Mouse (Mus musculus) heart, postnatal 0 days (tissue): Measurements from ENCODE around the gene Chd9. TPM values are rescaled to one million over a fixed set of nuclear protein-coding genes. Genes with fewer than 3 reads are reported as not detected.

ENCODE experiments used
- ATAC-seq: fragments of 200-750 bp; cut with Nextera tagmentation; 2 replicates; pipeline ENCODE4 v1.8.0; 2017; ENCODE audit warnings: low read depth, moderate number of reproducible peaks, moderate library complexity; ENCODE audit not compliant: insufficient read depth
- DNase-seq: peaks from one replicate; pipeline ENCODE4 v3.0.0-alpha.2; 2016; ENCODE audit warnings: low spot score
- H3K27ac ChIP-seq: fragments of 300-500 bp; sonication (generic); 2 replicates; pipeline ENCODE4 v1.5.1; 2014; ENCODE audit warnings: low read depth, mild to moderate bottlenecking
- H3K27me3 ChIP-seq: fragments of 300-500 bp; sonication (generic); 2 replicates; pipeline ENCODE4 v1.6.1; 2014; ENCODE audit warnings: low read length, mixed read lengths; ENCODE audit not compliant: control insufficient read depth, insufficient read depth
- H3K36me3 ChIP-seq: fragments of 300-500 bp; sonication (generic); replicated peaks from 2 replicates; pipeline ENCODE4 v1.6.1; 2014; ENCODE audit warnings: low read length, mixed read lengths; ENCODE audit not compliant: control insufficient read depth, insufficient read depth
- H3K4me1 ChIP-seq: fragments of 300-500 bp; sonication (generic); 2 replicates; pipeline ENCODE4 v1.6.1; 2014; ENCODE audit warnings: antibody characterized with exemption; ENCODE audit not compliant: control insufficient read depth, insufficient read depth
- H3K4me2 ChIP-seq: fragments of 300-500 bp; sonication (generic); 2 replicates; pipeline ENCODE4 v1.6.1; 2014; ENCODE audit warnings: low read depth, mild to moderate bottlenecking, low read length, moderate library complexity
- H3K4me3 ChIP-seq: fragments of 300-500 bp; sonication (generic); 2 replicates; pipeline ENCODE4 v1.5.1; 2014; ENCODE audit warnings: low read depth, low read length
- H3K9ac ChIP-seq: fragments of 300-500 bp; sonication (generic); replicated peaks from 2 replicates; pipeline ENCODE4 v1.6.1; 2014; ENCODE audit warnings: low read depth, low read length, mixed read lengths
- H3K9me3 ChIP-seq: fragments of 300-500 bp; sonication (generic); replicated peaks from 2 replicates; pipeline ENCODE4 v1.6.1; 2016; ENCODE audit warnings: low read length; ENCODE audit not compliant: control insufficient read depth
- CTCF ChIP-seq: IDR thresholded peaks from 2 replicates; pipeline ENCODE4 v1.5.1; 2016; ENCODE audit warnings: antibody characterized with exemption, control low read depth, low read depth
- EP300 ChIP-seq: IDR thresholded peaks from 2 replicates; pipeline ENCODE4 v1.6.1; 2016; ENCODE audit warnings: antibody characterized with exemption, low read depth
- WGBS: fragments of 180-500 bp; shearing (Covaris S2); extraction: QIAGEN DNeasy Blood & Tissue Kit; methylation state at CpG from one replicate; pipeline ENCODE4 v1.1.7; 2014; 5-methylcytosine and 5-hydroxymethylcytosine counted together
- polyA plus RNA-seq: library from polyadenylated mRNA; unstranded; fragments of >200 nt; fragmentation: Nextera tagmentation; extraction: Ambion mirVana; gene quantifications from 2 replicates; pipeline ENCODE4 v1.2.1, GENCODE M21; 2015
- total RNA-seq: library from RNA; depleted of rRNA; stranded (reverse); fragments of >200 nt; gene quantifications from 2 replicates; pipeline ENCODE4 v1.2.3, GENCODE M21; 2014; ENCODE audit warnings: low replicate concordance; rRNA removed

Gene Chd9
- total RNA-seq = 38.9 and 55.6 TPM in 2 replicates
- polyA plus RNA-seq = 40.6 and 44.1 TPM in 2 replicates

GRCm38 (mm10) chr8:90828181-90828986, at the start of gene Chd9:
TSS of gene Chd9 (plus strand) at chr8:90828352.
- ATAC-seq = peak; percentile 92
- H3K4me3 ChIP-seq = peak within 1 kb of the TSS; percentile 61
- H3K27ac ChIP-seq = peak within 1 kb of the TSS; percentile 65
- WGBS = 2% methylated on average over 37 of the region's 39 CpGs
- H3K36me3 ChIP-seq = no peaks in the 10 kb centered on the region
- peak within 1 kb of the TSS; percentile 56 for H3K9ac ChIP-seq
- H3K27me3 ChIP-seq = no peaks in the 10 kb centered on the region
- peaks cover 6% of the 10 kb centered on the region; the same call in 1 of the 2 replicates for H3K4me1 ChIP-seq
- DNase-seq = peak; percentile 87
- TF ChIP-seq CTCF (peak; percentile 100), EP300 (no peak; the same call in none of the 2 replicates)
- H3K9me3 ChIP-seq = no peaks in the 10 kb centered on the region
- H3K4me2 ChIP-seq = peak within 1 kb of the TSS; percentile 82

GRCm38 (mm10) chr8:90791616-90792015, 36.5 kb upstream of the Chd9 start:
- Histone ChIP-seq H3K4me2 (no peak overlapping the region), H3K9ac (no peak overlapping the region), H3K36me3 (no peaks in the 10 kb centered on the region), H3K27ac (no peak overlapping the region), H3K4me1 (0 out of 2 replicates have a peak, but pooled peaks cover 5% of the 10 kb centered on the region), H3K9me3 (no peaks in the 10 kb centered on the region), H3K4me3 (no peak overlapping the region), H3K27me3 (no peaks in the 10 kb centered on the region)
- DNase-seq (no peak), ATAC-seq (no peak)
- WGBS = 91% methylated on average over 1 of the region's 1 CpGs
- TF ChIP-seq EP300 (no peak), CTCF (no peak)

GRCm38 (mm10) chr8:90793710-90794109, 34.4 kb upstream of the Chd9 start:
- Histone ChIP-seq H3K27me3 (no peaks in the 10 kb centered on the region), H3K36me3 (no peaks in the 10 kb centered on the region), H3K4me2 (no peak overlapping the region), H3K4me3 (no peak overlapping the region), H3K9me3 (no peaks in the 10 kb centered on the region), H3K9ac (no peak overlapping the region), H3K27ac (no peak overlapping the region), H3K4me1 (0 out of 2 replicates have a peak, but pooled peaks cover 5% of the 10 kb centered on the region)
- DNase-seq (peak; percentile 54), ATAC-seq (no peak)
- under 1% methylated on average over 3 of the region's 3 CpGs for WGBS
- TF ChIP-seq CTCF = peak; percentile 91
- TF ChIP-seq EP300 = no peak

- Histone ChIP-seq H3K4me1 (0 out of 2 replicates have a peak, but pooled peaks cover 5% of the 10 kb centered on the region), H3K4me3 (peak overlapping the region; percentile 43), H3K4me2 (peak overlapping the region; percentile 53), H3K27me3 (no peaks in the 10 kb centered on the region), H3K9ac (no peak overlapping the region; the same call in 1 of the 2 replicates), H3K9me3 (no peaks in the 10 kb centered on the region), H3K36me3 (no peaks in the 10 kb centered on the region), H3K27ac (peak overlapping the region; percentile 43; the same call in 1 of the 2 replicates)
- WGBS = 9% methylated on average over 12 of the region's 12 CpGs
- TF ChIP-seq EP300 (no peak), CTCF (peak; percentile 63)
- DNase-seq (peak; percentile 70), ATAC-seq (peak; percentile 82)
Measured at GRCm38 (mm10) chr8:90794990-90795861, 32.9 kb upstream of the Chd9 start.

GRCm38 (mm10) chr8:90799473-90799872, 28.7 kb upstream of the Chd9 start:
- Histone ChIP-seq H3K27me3 (no peaks in the 10 kb centered on the region), H3K27ac (no peak overlapping the region), H3K4me2 (no peak overlapping the region), H3K36me3 (no peaks in the 10 kb centered on the region), H3K4me1 (0 out of 2 replicates have a peak, but pooled peaks cover 5% of the 10 kb centered on the region), H3K4me3 (no peak overlapping the region), H3K9me3 (peaks cover 12% of the 10 kb centered on the region; the same call in 1 of the 2 replicates), H3K9ac (no peak overlapping the region)
- no peak for DNase-seq
- 82% methylated on average over 5 of the region's 5 CpGs for WGBS
- TF ChIP-seq EP300 (no peak), CTCF (no peak)
- ATAC-seq = no peak
